Mouse (Mus musculus): Measurements from ENCODE around the gene Fam71e1. TPM values are rescaled to one million over a fixed set of nuclear protein-coding genes. Genes with fewer than 3 reads are reported as not detected.

Gene Fam71e1
- polyA plus RNA-seq, 1 experiment, result 7.4 TPM

DNA sequence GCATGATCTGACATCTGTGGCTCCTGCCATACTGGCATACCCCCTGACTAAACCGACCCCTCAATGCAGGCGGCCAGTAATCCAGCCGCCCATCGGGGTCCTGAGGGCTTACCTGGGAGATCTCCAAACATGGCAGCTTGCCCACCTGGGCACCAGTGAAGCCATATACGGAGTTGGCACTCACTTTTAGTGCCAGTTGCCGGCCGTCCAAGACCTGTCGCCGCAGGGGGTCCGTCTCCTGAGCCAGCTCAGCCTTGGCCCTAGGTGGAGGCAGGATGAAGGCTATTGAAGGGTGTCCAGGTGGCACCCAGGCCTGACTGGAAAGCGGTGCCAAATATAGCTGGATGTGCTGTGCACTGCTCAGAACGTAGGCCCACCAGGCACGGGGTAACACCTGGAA lies 41.1 kb downstream of the Fam71e1 start:
- no peak overlapping the region for H3K27ac ChIP-seq (ENCODE audit: insufficient read depth, low read length)
- H3K4me3 ChIP-seq (ENCODE audit: low read depth, low read length), result no peak overlapping the region
- H3K36me3 ChIP-seq (ENCODE audit: control insufficient read depth, insufficient read depth, low read length, poor library complexity, severe bottlenecking), result peaks cover 35% of the 10 kb centered on the region
- no peaks in the 10 kb centered on the region for H3K9me3 ChIP-seq (replicated peaks; ENCODE audit: control insufficient read depth, insufficient read depth, low read length, poor library complexity, severe bottlenecking)
- peaks cover 10% of the 10 kb centered on the region for H3K4me1 ChIP-seq (ENCODE audit: control insufficient read depth, insufficient read depth, low read length)
- TF ChIP-seq EP300 (IDR thresholded peaks at IDR 0.05; ENCODE audit: insufficient read depth, low read depth, low read length) (no peak), POLR2A (IDR thresholded peaks at IDR 0.05; ENCODE audit: insufficient read depth, low read length) (no peak), CTCF (IDR thresholded peaks at IDR 0.05; ENCODE audit: low read depth, low read length) (no peak)
- no peaks in the 10 kb centered on the region for H3K27me3 ChIP-seq (ENCODE audit: control insufficient read depth, insufficient read depth, low read length, poor library complexity, severe bottlenecking)
- H3K9ac ChIP-seq (ENCODE audit: low read depth, poor library complexity, severe bottlenecking), result no peak overlapping the region

DNA sequence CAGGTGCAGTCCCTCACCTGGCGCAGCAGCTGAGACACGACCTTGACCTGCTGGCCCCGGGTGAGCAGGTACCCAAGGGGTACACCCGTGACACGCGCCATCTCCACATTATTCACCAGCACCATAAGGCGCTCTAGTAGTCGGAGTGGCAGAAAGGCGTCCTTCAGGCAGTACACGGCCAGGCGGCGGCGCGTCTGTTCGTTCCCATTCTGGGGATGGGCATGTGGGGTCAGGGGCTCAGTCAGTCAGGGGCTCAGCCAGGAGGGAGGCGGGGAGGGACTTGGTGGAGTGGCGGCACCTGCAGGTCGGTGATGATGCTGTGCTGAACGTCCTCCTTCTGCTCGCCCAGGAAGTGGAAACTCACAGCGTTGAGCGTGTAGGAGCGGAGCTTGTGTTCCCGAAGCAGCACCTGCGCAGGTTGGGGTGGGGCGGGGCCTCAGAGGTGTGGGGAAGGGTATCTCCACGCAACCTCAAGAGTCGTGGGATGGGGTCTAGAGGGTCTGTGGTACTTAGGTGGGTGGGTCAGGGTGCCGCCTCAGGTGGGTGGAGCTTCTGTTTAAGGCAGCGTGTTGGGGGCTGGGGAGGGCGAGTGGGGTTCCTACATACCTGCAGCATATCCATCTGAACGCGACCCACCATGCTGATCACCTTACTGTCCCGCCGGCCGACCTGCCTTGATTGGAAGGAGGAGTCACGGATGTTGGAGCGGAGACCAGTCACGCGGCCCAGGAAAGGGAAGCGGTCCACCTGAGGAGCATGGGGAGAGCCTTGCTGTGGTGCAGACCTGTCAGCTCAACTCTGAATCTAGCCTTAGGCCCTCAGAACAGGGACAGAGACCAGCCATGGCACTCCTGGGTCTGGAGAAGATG lies 42.6 kb downstream of the Fam71e1 start:
- peaks cover 38% of the 10 kb centered on the region for H3K36me3 ChIP-seq (ENCODE audit: control insufficient read depth, insufficient read depth, low read length, poor library complexity, severe bottlenecking)

DNA sequence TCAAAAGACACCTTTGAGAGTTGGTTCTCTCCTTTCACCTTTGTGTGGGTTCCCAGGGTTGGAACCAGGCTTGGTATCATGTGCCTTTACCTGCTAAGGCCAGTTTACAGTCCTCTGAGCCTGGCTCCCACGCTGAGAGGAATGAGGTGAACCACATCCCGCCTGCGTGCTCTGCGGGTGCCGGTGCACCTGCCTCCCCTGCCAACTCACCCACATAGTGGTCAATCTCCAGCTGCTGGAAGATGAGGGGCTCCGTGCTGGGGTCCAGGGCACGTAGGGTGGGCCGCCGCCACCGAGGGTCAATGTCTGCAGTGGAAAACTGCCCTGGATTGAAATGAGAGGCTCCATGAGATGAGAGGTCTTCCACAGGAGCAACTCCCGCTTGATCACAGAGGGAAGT lies 46.2 kb downstream of the Fam71e1 start:
- Histone ChIP-seq H3K27ac (ENCODE audit: insufficient read depth, low read length) (no peak overlapping the region), H3K9ac (ENCODE audit: low read depth, poor library complexity, severe bottlenecking) (no peak overlapping the region), H3K27me3 (ENCODE audit: control insufficient read depth, insufficient read depth, low read length, poor library complexity, severe bottlenecking) (no peaks in the 10 kb centered on the region), H3K36me3 (ENCODE audit: control insufficient read depth, insufficient read depth, low read length, poor library complexity, severe bottlenecking) (peaks cover 30% of the 10 kb centered on the region), H3K4me1 (ENCODE audit: control insufficient read depth, insufficient read depth, low read length) (no peaks in the 10 kb centered on the region), H3K4me3 (ENCODE audit: low read depth, low read length) (no peak overlapping the region), H3K9me3 (replicated peaks; ENCODE audit: control insufficient read depth, insufficient read depth, low read length, poor library complexity, severe bottlenecking) (no peaks in the 10 kb centered on the region)
- TF ChIP-seq POLR2A (IDR thresholded peaks at IDR 0.05; ENCODE audit: insufficient read depth, low read length), result no peak
- no peak for TF ChIP-seq EP300 (IDR thresholded peaks at IDR 0.05; ENCODE audit: insufficient read depth, low read depth, low read length)
- TF ChIP-seq CTCF (IDR thresholded peaks at IDR 0.05; ENCODE audit: low read depth, low read length), result no peak

More for the DNA sequence above, 42.6 kb downstream of the Fam71e1 start:
- H3K27me3 ChIP-seq (ENCODE audit: control insufficient read depth, insufficient read depth, low read length, poor library complexity, severe bottlenecking), result no peaks in the 10 kb centered on the region
- no peak overlapping the region for H3K9ac ChIP-seq (ENCODE audit: low read depth, poor library complexity, severe bottlenecking)
- no peak overlapping the region for H3K27ac ChIP-seq (ENCODE audit: insufficient read depth, low read length)
- peaks cover 7% of the 10 kb centered on the region for H3K4me1 ChIP-seq (ENCODE audit: control insufficient read depth, insufficient read depth, low read length)
- TF ChIP-seq POLR2A (IDR thresholded peaks at IDR 0.05; ENCODE audit: insufficient read depth, low read length), result no peak
- TF ChIP-seq CTCF (IDR thresholded peaks at IDR 0.05; ENCODE audit: low read depth, low read length), result peak; percentile 38
- 0 out of 2 replicates have a peak, but pooled peaks have one; percentile 11 for TF ChIP-seq EP300 (IDR thresholded peaks at IDR 0.05; ENCODE audit: insufficient read depth, low read depth, low read length)
- peak overlapping the region; percentile 1 for H3K4me3 ChIP-seq (ENCODE audit: low read depth, low read length)
- H3K9me3 ChIP-seq (replicated peaks; ENCODE audit: control insufficient read depth, insufficient read depth, low read length, poor library complexity, severe bottlenecking), result no peaks in the 10 kb centered on the region

DNA sequence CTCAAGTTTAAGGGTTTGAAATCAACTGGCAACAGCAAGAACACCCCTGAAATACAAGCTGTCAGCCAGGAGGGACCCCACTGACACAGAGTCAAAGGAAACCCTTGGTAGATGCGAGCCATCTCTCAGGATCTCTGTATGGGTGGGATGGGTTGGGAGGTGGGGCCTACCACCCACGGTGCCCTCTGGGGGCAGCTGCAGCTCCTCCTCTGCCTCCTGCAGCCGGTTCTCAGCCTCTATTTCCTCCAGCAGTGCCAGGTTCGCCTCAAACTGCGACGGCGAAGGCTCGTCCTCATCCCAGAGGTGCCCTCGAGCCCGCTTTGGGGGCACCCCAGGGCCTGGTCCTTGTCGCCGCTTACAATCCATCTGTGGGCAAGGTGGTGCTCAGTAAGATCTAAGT lies 46.7 kb downstream of the Fam71e1 start:
- H3K36me3 ChIP-seq (ENCODE audit: control insufficient read depth, insufficient read depth, low read length, poor library complexity, severe bottlenecking), result peaks cover 25% of the 10 kb centered on the region

DNA sequence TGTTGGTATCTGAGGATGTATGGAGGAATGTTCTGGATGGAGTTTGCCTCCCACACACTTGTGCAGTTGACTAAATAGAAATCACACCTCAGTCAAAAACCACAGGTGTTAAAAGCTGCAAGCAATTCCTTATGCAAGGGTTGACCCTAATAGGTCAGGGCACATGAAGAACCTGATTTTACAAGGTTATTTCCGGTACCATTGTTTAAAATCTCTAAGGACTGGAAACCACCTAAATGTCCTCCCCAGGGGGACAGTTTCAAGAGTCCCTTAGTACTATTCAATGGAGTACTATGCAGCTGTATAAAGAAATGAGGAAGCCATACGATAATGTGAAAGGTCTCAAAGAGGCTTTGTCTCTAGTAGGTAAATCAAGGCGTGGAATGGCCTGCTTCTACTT lies 49.9 kb downstream of the Fam71e1 start:
- no peaks in the 10 kb centered on the region for H3K27me3 ChIP-seq (ENCODE audit: control insufficient read depth, insufficient read depth, low read length, poor library complexity, severe bottlenecking)
- no peak for TF ChIP-seq POLR2A (IDR thresholded peaks at IDR 0.05; ENCODE audit: insufficient read depth, low read length)
- peaks cover 21% of the 10 kb centered on the region for H3K36me3 ChIP-seq (ENCODE audit: control insufficient read depth, insufficient read depth, low read length, poor library complexity, severe bottlenecking)

More for the DNA sequence above, 46.7 kb downstream of the Fam71e1 start:
- no peaks in the 10 kb centered on the region for H3K27me3 ChIP-seq (ENCODE audit: control insufficient read depth, insufficient read depth, low read length, poor library complexity, severe bottlenecking)
- no peak overlapping the region for H3K9ac ChIP-seq (ENCODE audit: low read depth, poor library complexity, severe bottlenecking)
- no peak overlapping the region for H3K27ac ChIP-seq (ENCODE audit: insufficient read depth, low read length)
- no peak for TF ChIP-seq EP300 (IDR thresholded peaks at IDR 0.05; ENCODE audit: insufficient read depth, low read depth, low read length)
- no peak for TF ChIP-seq CTCF (IDR thresholded peaks at IDR 0.05; ENCODE audit: low read depth, low read length)
- no peak for TF ChIP-seq POLR2A (IDR thresholded peaks at IDR 0.05; ENCODE audit: insufficient read depth, low read length)
- no peak overlapping the region for H3K4me3 ChIP-seq (ENCODE audit: low read depth, low read length)
- H3K9me3 ChIP-seq (replicated peaks; ENCODE audit: control insufficient read depth, insufficient read depth, low read length, poor library complexity, severe bottlenecking), result no peaks in the 10 kb centered on the region
- no peaks in the 10 kb centered on the region for H3K4me1 ChIP-seq (ENCODE audit: control insufficient read depth, insufficient read depth, low read length)

DNA sequence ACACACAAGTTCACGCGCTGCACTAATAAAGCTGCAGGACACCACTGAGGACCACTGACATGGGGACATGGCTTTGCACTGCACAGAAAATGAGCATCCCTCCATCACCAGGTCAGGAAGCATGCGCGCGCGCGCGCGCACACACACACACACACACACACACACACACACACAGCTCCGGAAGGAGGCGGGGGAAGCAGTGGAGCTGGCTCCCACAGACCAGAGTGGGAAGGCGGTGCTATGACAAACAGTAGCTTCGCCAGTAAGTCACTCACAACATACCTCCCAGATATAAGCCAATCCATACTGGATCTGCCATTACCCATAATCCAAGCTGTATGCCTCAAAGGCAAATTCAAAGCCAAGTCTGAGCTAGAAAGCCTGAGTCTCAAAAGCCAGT lies 50.7 kb downstream of the Fam71e1 start:
- Histone ChIP-seq H3K27me3 (ENCODE audit: control insufficient read depth, insufficient read depth, low read length, poor library complexity, severe bottlenecking) (no peaks in the 10 kb centered on the region), H3K9me3 (replicated peaks; ENCODE audit: control insufficient read depth, insufficient read depth, low read length, poor library complexity, severe bottlenecking) (no peaks in the 10 kb centered on the region), H3K9ac (ENCODE audit: low read depth, poor library complexity, severe bottlenecking) (peak overlapping the region; percentile 42), H3K4me1 (ENCODE audit: control insufficient read depth, insufficient read depth, low read length) (no peaks in the 10 kb centered on the region), H3K36me3 (ENCODE audit: control insufficient read depth, insufficient read depth, low read length, poor library complexity, severe bottlenecking) (peaks cover 15% of the 10 kb centered on the region), H3K27ac (ENCODE audit: insufficient read depth, low read length) (no peak overlapping the region), H3K4me3 (ENCODE audit: low read depth, low read length) (no peak overlapping the region)
- TF ChIP-seq CTCF (IDR thresholded peaks at IDR 0.05; ENCODE audit: low read depth, low read length) (no peak), POLR2A (IDR thresholded peaks at IDR 0.05; ENCODE audit: insufficient read depth, low read length) (no peak), EP300 (IDR thresholded peaks at IDR 0.05; ENCODE audit: insufficient read depth, low read depth, low read length) (no peak)

More for the DNA sequence above, 49.9 kb downstream of the Fam71e1 start:
- H3K9ac ChIP-seq (ENCODE audit: low read depth, poor library complexity, severe bottlenecking), result no peak overlapping the region
- no peaks in the 10 kb centered on the region for H3K9me3 ChIP-seq (replicated peaks; ENCODE audit: control insufficient read depth, insufficient read depth, low read length, poor library complexity, severe bottlenecking)
- H3K4me1 ChIP-seq (ENCODE audit: control insufficient read depth, insufficient read depth, low read length), result no peaks in the 10 kb centered on the region
- H3K27ac ChIP-seq (ENCODE audit: insufficient read depth, low read length), result no peak overlapping the region
- H3K4me3 ChIP-seq (ENCODE audit: low read depth, low read length), result no peak overlapping the region

All from ES-Bruce4 (cell line).